Mouse (Mus musculus) C2C12 (cell line): ENCODE results near the gene Slc25a15. TPM values are rescaled to one million over a fixed set of nuclear protein-coding genes. Genes with fewer than 3 reads are reported as not detected.

Source experiments
- H3K27me3 ChIP-seq: one replicate; pipeline ENCODE4 v1.6.1; 2011; ENCODE audit not compliant: control insufficient read depth, insufficient read depth, insufficient read length
- H3K36me3 ChIP-seq: one replicate; pipeline ENCODE4 v1.6.1; 2011; ENCODE audit not compliant: control insufficient read depth, insufficient read depth
- H3K4me3 ChIP-seq: one replicate; pipeline ENCODE4 v1.5.1; 2011; ENCODE audit warnings: mild to moderate bottlenecking, control low read depth; ENCODE audit not compliant: poor library complexity, insufficient read depth, severe bottlenecking
- H3K79me2 ChIP-seq: one replicate; pipeline ENCODE4 v1.6.1; 2011; ENCODE audit not compliant: control insufficient read depth, insufficient read depth
- H3K79me3 ChIP-seq: one replicate; pipeline ENCODE4 v1.6.1; 2011; ENCODE audit warnings: low read depth, control low read depth
- H3ac ChIP-seq: one replicate; pipeline ENCODE3; 2011; ENCODE audit warnings: low read depth; ENCODE audit not compliant: control insufficient read depth, insufficient read length
- CEBPB ChIP-seq: IDR thresholded peaks from one replicate; pipeline ENCODE4 v1.6.1; 2011; ENCODE audit warnings: low read depth, mild to moderate bottlenecking, control low read depth, moderate library complexity
- CTCF ChIP-seq: IDR thresholded peaks from one replicate; pipeline ENCODE4 v1.5.1; 2011; ENCODE audit not compliant: control insufficient read depth, insufficient read depth, insufficient read length
- FOSL1 ChIP-seq: IDR thresholded peaks from one replicate; pipeline ENCODE4 v1.8.0; 2011; ENCODE audit warnings: mild to moderate bottlenecking, low read length; ENCODE audit not compliant: poor library complexity, insufficient read depth, severe bottlenecking
- MAX ChIP-seq: IDR thresholded peaks from one replicate; pipeline ENCODE4 v1.6.1; 2011; ENCODE audit warnings: mild to moderate bottlenecking, control low read depth
- MYOD1 ChIP-seq: IDR thresholded peaks from one replicate; pipeline ENCODE4 v1.6.1; 2011; ENCODE audit warnings: low read depth; ENCODE audit not compliant: control insufficient read depth, insufficient read length
- MYOG ChIP-seq: IDR thresholded peaks from one replicate; pipeline ENCODE4 v1.6.1; 2011; ENCODE audit not compliant: control insufficient read depth, insufficient read length; ENCODE audit errors: extremely low read depth
- USF1 ChIP-seq: IDR thresholded peaks from one replicate; pipeline ENCODE4 v1.6.1; 2011; ENCODE audit warnings: low read depth, mild to moderate bottlenecking, control low read depth, moderate library complexity
- polyA plus RNA-seq: library from polyadenylated mRNA; unstranded; fragments of >200 nt; fragmentation: generic; extraction: Trizol; gene quantifications from one replicate; pipeline ENCODE4 v1.2.1, GENCODE M21; 2012; ENCODE audit warnings: missing spikeins

Gene Slc25a15
- polyA plus RNA-seq, 1 experiment = 3.4 TPM

DNA sequence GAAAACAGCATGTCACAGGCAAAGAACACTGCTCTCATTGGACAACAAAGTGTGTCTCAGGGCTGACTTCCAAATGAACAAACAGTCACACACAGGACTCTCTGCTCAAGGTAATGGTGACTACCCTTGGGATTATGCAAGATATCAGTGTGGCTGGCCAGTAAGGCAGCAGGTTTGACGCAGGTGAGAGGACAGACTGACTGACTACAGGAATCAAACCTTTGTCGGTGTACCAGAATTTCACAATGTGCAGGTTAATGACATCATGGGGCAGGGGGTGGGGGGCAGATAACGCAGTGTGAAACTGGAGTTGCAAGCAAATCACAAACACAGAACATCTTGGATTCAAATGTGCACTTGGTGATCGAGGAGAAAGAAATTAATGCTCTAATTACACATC is 2.2 kb upstream of the Slc25a15 start:
- Histone ChIP-seq H3K79me3 (no peaks in the 10 kb centered on the region), H3K36me3 (no peaks in the 10 kb centered on the region), H3ac (no peak overlapping the region), H3K4me3 (no peak overlapping the region), H3K27me3 (no peaks in the 10 kb centered on the region), H3K79me2 (no peaks in the 10 kb centered on the region)
- TF ChIP-seq USF1 = no peak
- no peak for TF ChIP-seq MAX
- no peak for TF ChIP-seq CEBPB
- TF ChIP-seq MYOG = no peak
- no peak for TF ChIP-seq MYOD1
- TF ChIP-seq CTCF = no peak
- no peak for TF ChIP-seq FOSL1

DNA sequence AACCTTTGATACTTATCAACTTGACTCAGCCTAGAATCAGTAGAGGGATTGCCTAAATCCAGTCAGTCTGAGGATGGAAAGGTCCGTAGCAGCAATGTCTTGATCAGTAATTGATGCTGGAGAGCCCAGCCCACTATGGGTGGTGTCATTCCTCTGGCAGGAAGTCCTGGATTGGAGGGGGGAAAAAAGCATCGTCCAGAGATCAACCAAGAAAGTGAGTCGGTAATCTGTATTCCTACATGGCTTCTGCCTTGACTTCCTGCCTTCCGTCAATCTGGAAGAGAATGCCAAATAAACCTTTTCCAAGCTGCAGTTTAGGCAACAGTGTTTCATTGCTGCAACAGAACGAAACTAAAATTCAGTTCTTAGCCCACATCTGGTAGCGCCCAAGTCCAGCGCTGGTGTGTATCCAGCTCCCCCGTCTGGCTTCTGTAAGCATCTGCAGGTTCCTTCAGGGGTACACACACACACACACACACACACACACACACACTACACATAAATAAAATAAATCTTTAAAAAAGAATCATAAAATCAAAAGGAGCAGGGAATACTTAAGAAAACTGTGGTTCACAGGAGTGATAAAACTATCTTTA is 986 bp upstream of the Slc25a15 start:
- H3ac ChIP-seq = no peak overlapping the region
- no peaks in the 10 kb centered on the region for H3K79me2 ChIP-seq
- no peaks in the 10 kb centered on the region for H3K79me3 ChIP-seq
- H3K27me3 ChIP-seq = no peaks in the 10 kb centered on the region
- H3K4me3 ChIP-seq = no peak overlapping the region
- TF ChIP-seq CEBPB (no peak), MYOD1 (no peak), MYOG (no peak), USF1 (no peak), MAX (no peak), FOSL1 (no peak), CTCF (no peak)
- no peaks in the 10 kb centered on the region for H3K36me3 ChIP-seq

DNA sequence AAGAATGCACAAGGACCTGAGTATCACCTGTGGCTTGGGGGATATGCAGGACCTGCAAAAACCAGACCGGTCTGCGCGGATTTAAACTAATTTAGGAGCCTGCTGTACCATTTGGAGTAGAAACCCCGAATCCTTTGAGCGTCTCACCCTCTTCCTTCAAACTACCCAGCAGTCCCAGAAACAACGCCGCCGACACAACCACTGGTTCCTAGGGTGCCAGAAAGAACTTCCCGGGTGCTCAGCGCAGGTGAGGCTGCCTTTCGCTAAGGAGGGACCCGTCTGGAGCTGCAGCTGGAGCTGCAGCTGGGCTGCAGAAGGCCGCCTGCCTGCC is 621 bp downstream of the Slc25a15 start:
- Histone ChIP-seq H3K79me2 (no peaks in the 10 kb centered on the region), H3K79me3 (no peaks in the 10 kb centered on the region), H3K4me3 (peak overlapping the region; percentile 56), H3K36me3 (no peaks in the 10 kb centered on the region), H3K27me3 (no peaks in the 10 kb centered on the region), H3ac (peak overlapping the region; percentile 82)
- TF ChIP-seq MAX = no peak
- TF ChIP-seq CTCF = no peak
- TF ChIP-seq USF1 = no peak
- TF ChIP-seq MYOG = no peak
- TF ChIP-seq FOSL1 = no peak

DNA sequence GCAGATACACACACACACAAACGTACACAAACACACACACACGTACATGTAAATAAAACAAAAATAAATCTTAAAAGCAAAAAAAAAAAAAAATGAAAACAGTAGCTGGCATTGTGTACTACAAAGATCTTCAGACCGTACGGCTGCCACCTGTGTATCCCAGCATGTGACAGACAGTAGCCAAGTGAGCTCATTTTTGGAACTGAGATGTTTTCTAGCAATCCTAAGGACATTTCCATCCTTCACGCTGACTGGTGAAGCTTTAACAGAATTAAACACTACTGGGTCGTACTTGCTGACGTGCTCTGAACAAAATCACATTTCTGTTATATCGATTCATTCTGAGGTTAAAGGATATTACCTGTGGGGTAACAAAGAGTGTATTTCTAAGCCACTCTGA is 3.1 kb downstream of the Slc25a15 start:
- Histone ChIP-seq H3K27me3 (no peaks in the 10 kb centered on the region), H3K36me3 (no peaks in the 10 kb centered on the region), H3K79me2 (no peaks in the 10 kb centered on the region), H3K79me3 (no peaks in the 10 kb centered on the region), H3ac (no peak overlapping the region), H3K4me3 (no peak overlapping the region)
- no peak for TF ChIP-seq MYOG
- TF ChIP-seq FOSL1 = no peak
- no peak for TF ChIP-seq CEBPB
- no peak for TF ChIP-seq MYOD1
- TF ChIP-seq CTCF = no peak
- no peak for TF ChIP-seq MAX

- no peaks in the 10 kb centered on the region for H3K36me3 ChIP-seq
- TF ChIP-seq CEBPB (no peak), CTCF (no peak), USF1 (no peak), MAX (no peak), FOSL1 (no peak), MYOD1 (no peak), MYOG (no peak)
- no peaks in the 10 kb centered on the region for H3K79me2 ChIP-seq
- no peaks in the 10 kb centered on the region for H3K79me3 ChIP-seq
- no peak overlapping the region for H3ac ChIP-seq
- no peak overlapping the region for H3K4me3 ChIP-seq
- no peaks in the 10 kb centered on the region for H3K27me3 ChIP-seq
Observed at GRCm38 (mm10) chr8:22394471-22394870, 3.9 kb downstream of the Slc25a15 start.

GRCm38 (mm10) chr8:22390766-22391463 is 7.5 kb downstream of the Slc25a15 start:
- Histone ChIP-seq H3K79me2 (no peaks in the 10 kb centered on the region), H3K27me3 (no peaks in the 10 kb centered on the region), H3K36me3 (no peaks in the 10 kb centered on the region), H3K4me3 (no peak overlapping the region), H3ac (no peak overlapping the region), H3K79me3 (no peaks in the 10 kb centered on the region)
- no peak for TF ChIP-seq MYOD1
- no peak for TF ChIP-seq CTCF
- no peak for TF ChIP-seq MYOG
